Mouse (Mus musculus) megakaryocyte-erythroid progenitor cell, adult 5 weeks (primary cell): ENCODE results near the gene Utp20. TPM values are rescaled to one million over a fixed set of nuclear protein-coding genes. Genes with fewer than 3 reads are reported as not detected.

Source experiments
- polyA plus RNA-seq: library from polyadenylated mRNA; stranded (reverse); fragments of >175 nt; gene quantifications from 2 replicates; pipeline ENCODE4 v1.2.3, GENCODE M21; 2012

Utp20 gene
- 16.9 and 19.2 TPM in 2 replicates for polyA plus RNA-seq

GRCm38 (mm10) chr10:88826188-88826946 is at the start of gene Utp20:
Gene Utp20, minus strand, starts transcription at chr10:88826804.

GRCm38 (mm10) chr10:88730571-88731495 is 95.8 kb downstream of the Utp20 start, which contains the start of gene Arl1:
Gene Arl1, plus strand, starts transcription at chr10:88730858.

Other genes with a start within 250 kb of the Utp20 start
- 0.07 TPM in 1 of 2 replicates, not detected in the other for gene Mybpc1, start 221.7 kb downstream of the Utp20 start, polyA plus RNA-seq
- gene Spic, start 141.8 kb downstream of the Utp20 start, polyA plus RNA-seq, result 0.13 TPM in 1 of 2 replicates, not detected in the other
- 35.7 and 38.0 TPM in 2 replicates for gene Arl1, start 95.9 kb downstream of the Utp20 start, polyA plus RNA-seq
- gene Slc5a8, start 59.2 kb upstream of the Utp20 start, polyA plus RNA-seq, result not detected in 2 replicates